Comparison of ENCODE assay signal across 8 mouse cellular contexts in genomic region chr12:8638411-8639087, GRCm38 (mm10). TPM values are rescaled to one million over a fixed set of nuclear protein-coding genes. Genes with fewer than 3 reads are reported as not detected.
A peak's percentile ranks its signal among the peaks of the same experiment; 100 is the strongest.
DNase-seq lines count a peak whose midpoint lies in the region; ATAC-seq lines count a peak whose summit lies in the region.
"Not testable (repeated sequence)": the region's sequence is repeated elsewhere in the genome, so short reads cannot be mapped to it uniquely, and the experiment has no call there.

No protein-coding gene starts in this region.

- peak; percentile 71 for DNase-seq in MEL-GATA-1-ER (ENCODE audit: extremely low read depth, low read depth)
- peak; percentile 67 for DNase-seq in cerebellum, adult 11 months
- peak; percentile 86 for DNase-seq in forebrain, embryonic 11.5 days (ENCODE audit: low spot score)
- peak; percentile 77 to 81 for DNase-seq in layer of hippocampus, postnatal 10 days (ENCODE audit: low spot score in 2 of 2)
- DNase-seq in lung, postnatal 14 days: peak; percentile 83
- peak; percentile 71 for DNase-seq in retina, postnatal 7 days (ENCODE audit: low read depth, low spot score)
- peak; percentile 89 for DNase-seq in thymus, postnatal 25 days

- not testable (repeated sequence) for H3K9ac ChIP-seq in forebrain, embryonic 11.5 days (ENCODE audit: low read length)

- not testable (repeated sequence) for H3K4me1 ChIP-seq in forebrain, embryonic 11.5 days (replicated peaks; ENCODE audit: control insufficient read depth, insufficient read depth, low read length)

- not testable (repeated sequence) for H3K36me3 ChIP-seq in forebrain, embryonic 11.5 days (ENCODE audit: control insufficient read depth, insufficient read depth, low read length)

- H3K27ac ChIP-seq in forebrain, embryonic 11.5 days (ENCODE audit: low read depth, low read length): not testable (repeated sequence)

- 76% methylated on average over 10 of the region's 10 CpGs for WGBS in forebrain, embryonic 11.5 days

- not testable (repeated sequence) for ATAC-seq in forebrain, embryonic 11.5 days (replicated peaks; ENCODE audit: low FRiP score)
- peak; percentile 53 to 56; a peak in 3 of 4 replicates for ATAC-seq in hematopoietic stem cell, adult 5-6 weeks (replicated peaks in 1 of 2; ENCODE audit: insufficient read depth in 1 of 2, low FRiP score in 2 of 2, low TSS enrichment in 1 of 2, low read depth in 1 of 2, poor library complexity in 2 of 2, severe bottlenecking in 2 of 2)

- H3K4me2 ChIP-seq in forebrain, embryonic 11.5 days (ENCODE audit: low read depth, low read length, severe bottlenecking): not testable (repeated sequence)

- not testable (repeated sequence) for H3K9me3 ChIP-seq in forebrain, embryonic 11.5 days (ENCODE audit: control insufficient read depth, low read length)

- H3K27me3 ChIP-seq in forebrain, embryonic 11.5 days (ENCODE audit: control insufficient read depth, insufficient read depth, low read length): not testable (repeated sequence)

- not testable (repeated sequence) for H3K4me3 ChIP-seq in forebrain, embryonic 11.5 days (ENCODE audit: low read depth, low read length)

RNA-seq across cellular contexts. Expression of gene Pum2, which starts 35.4 kb away (rescaled TPM):
- polyA plus RNA-seq in forebrain, embryonic 11.5 days (2014; fragmentation: Nextera tagmentation; extraction: Ambion mirVana): 101 and 106 TPM in 2 replicates
- total RNA-seq in hematopoietic stem cell, adult 5-6 weeks (2017): 173 and 218 TPM in 2 replicates
- 100 to 1,000 TPM; 146 to 157 TPM for total RNA-seq in layer of hippocampus, postnatal 10 days (2021)

RNA-seq across cellular contexts. Expression of gene Slc7a15, which starts 39.7 kb away (rescaled TPM):
- polyA plus RNA-seq in forebrain, embryonic 11.5 days (2014; fragmentation: Nextera tagmentation; extraction: Ambion mirVana): not detected in 2 replicates
- total RNA-seq in hematopoietic stem cell, adult 5-6 weeks (2017): not detected in 2 replicates
- not detected for total RNA-seq in layer of hippocampus, postnatal 10 days (2021)
